Mouse (Mus musculus) mesoderm, embryonic 11.5 days (tissue): Measurements from ENCODE around the gene Timm22.

Source experiments
- DNase-seq: peaks from one replicate; pipeline ENCODE4 v3.0.0-alpha.2; 2012; ENCODE audit warnings: low read depth, low spot score

Timm22 gene

GRCm38 (mm10) chr11:76406702-76407583 lies at the start of gene Timm22:
TSS of gene Timm22 (plus strand) at chr11:76406952.
- peak; percentile 98 for DNase-seq

GRCm38 (mm10) chr11:76357464-76357863 lies 49.3 kb upstream of the Timm22 start:
- DNase-seq: no peak

GRCm38 (mm10) chr11:76358628-76359320 lies 48.0 kb upstream of the Timm22 start:
- DNase-seq: no peak

- DNase-seq: no peak
Measured at GRCm38 (mm10) chr11:76360255-76360654, 46.5 kb upstream of the Timm22 start.

GRCm38 (mm10) chr11:76361422-76361821 lies 45.3 kb upstream of the Timm22 start:
- DNase-seq: no peak

- DNase-seq: peak; percentile 76
Measured at GRCm38 (mm10) chr11:76363178-76363577, 43.6 kb upstream of the Timm22 start.

GRCm38 (mm10) chr11:76363636-76364035 lies 43.1 kb upstream of the Timm22 start:
- no peak for DNase-seq

- DNase-seq: no peak
Measured at GRCm38 (mm10) chr11:76364038-76364437, 42.7 kb upstream of the Timm22 start.

- DNase-seq: no peak
Measured at GRCm38 (mm10) chr11:76366720-76367119, 40.0 kb upstream of the Timm22 start.

GRCm38 (mm10) chr11:76370491-76370890 lies 36.3 kb upstream of the Timm22 start:
- no peak for DNase-seq

- no peak for DNase-seq
Measured at GRCm38 (mm10) chr11:76372120-76372519, 34.6 kb upstream of the Timm22 start.

GRCm38 (mm10) chr11:76372534-76372933 lies 34.2 kb upstream of the Timm22 start:
- DNase-seq: no peak

- peak; percentile 94 for DNase-seq
Measured at GRCm38 (mm10) chr11:76374491-76375185, 32.1 kb upstream of the Timm22 start.

- DNase-seq: no peak
Measured at GRCm38 (mm10) chr11:76376425-76376824, 30.3 kb upstream of the Timm22 start.

- DNase-seq: peak; percentile 78
Measured at GRCm38 (mm10) chr11:76379921-76380544, 26.7 kb upstream of the Timm22 start.

GRCm38 (mm10) chr11:76381201-76381885 lies 25.4 kb upstream of the Timm22 start:
- DNase-seq: no peak

GRCm38 (mm10) chr11:76382711-76383324 lies 23.9 kb upstream of the Timm22 start:
- DNase-seq: peak; percentile 52

GRCm38 (mm10) chr11:76384307-76384706 lies 22.4 kb upstream of the Timm22 start:
- no peak for DNase-seq

- no peak for DNase-seq
Measured at GRCm38 (mm10) chr11:76385017-76385416, 21.7 kb upstream of the Timm22 start.

GRCm38 (mm10) chr11:76385746-76386145 lies 21.0 kb upstream of the Timm22 start:
- DNase-seq: no peak

- no peak for DNase-seq
Measured at GRCm38 (mm10) chr11:76387097-76387496, 19.7 kb upstream of the Timm22 start.
